Mouse (Mus musculus): Measurements from ENCODE around the gene Zfp874a. TPM values are rescaled to one million over a fixed set of nuclear protein-coding genes. Genes with fewer than 3 reads are reported as not detected.

The Zfp874a gene
- polyA plus RNA-seq (2014; fragmentation: Illumina TruSeq; extraction: RNeasy Lipid Tissue Mini Kit (QIAGEN cat#74804); ENCODE audit: low read depth, low replicate concordance) = 69.4 TPM

GRCm38 (mm10) chr13:67451172-67452020 is at the start of gene Zfp874a:
Gene Zfp874a, minus strand, starts transcription at chr13:67451624.

GRCm38 (mm10) chr13:67500084-67500719 is 48.8 kb upstream of the Zfp874a start, which contains the start of gene Zfp58:
Gene Zfp58, minus strand, starts transcription at chr13:67500555.

GRCm38 (mm10) chr13:67483625-67484423 is 32.4 kb upstream of the Zfp874a start, which contains the start of gene Zfp874b:
Gene Zfp874b, minus strand, starts transcription at chr13:67484258.

DNA sequence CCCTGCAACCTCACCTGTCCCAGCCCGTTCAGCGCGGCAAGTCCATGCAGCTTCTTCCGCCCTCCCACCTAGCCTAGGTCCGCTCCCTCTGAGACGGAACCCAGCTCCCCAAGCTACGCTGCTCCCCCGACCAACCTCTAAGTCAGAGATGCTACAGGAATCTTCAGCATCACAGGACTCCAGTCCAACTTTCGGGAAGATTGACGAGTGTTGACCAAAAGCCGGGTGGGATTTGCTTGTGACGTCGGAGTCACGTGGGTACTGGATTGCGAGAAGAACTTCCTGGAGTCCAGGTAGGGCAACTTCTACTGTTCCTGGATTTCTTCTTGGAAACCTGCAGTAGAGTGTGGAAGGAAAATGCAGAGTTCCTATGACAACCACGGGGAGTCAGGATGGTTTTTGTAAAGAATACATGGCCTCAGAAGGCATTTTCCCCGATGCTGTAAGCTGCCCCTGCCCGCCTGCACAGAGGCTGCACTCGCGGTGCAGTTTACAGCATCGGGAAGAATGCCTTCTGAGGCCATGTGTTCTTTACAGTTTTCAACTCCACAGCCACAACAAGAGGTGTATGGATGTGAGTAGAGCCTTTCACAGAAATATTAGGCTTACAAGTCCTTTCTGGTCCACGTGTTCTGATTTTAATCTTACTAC is 30.1 kb downstream of the Zfp874a start, which contains the start of gene Zfp459:
Gene Zfp459 (minus strand): TSS at position 212 of the 651 bp plus-strand sequence.

GRCm38 (mm10) chr13:67399183-67399903 is 52.1 kb downstream of the Zfp874a start, which contains the start of gene Zfp429:
Gene Zfp429, minus strand, starts transcription at chr13:67399819.

GRCm38 (mm10) chr13:67375050-67375911 is 76.1 kb downstream of the Zfp874a start, which contains the start of the genes Gm28041 and Zfp456:
Gene Gm28041, minus strand, starts transcription at chr13:67375733.
Gene Zfp456, minus strand, starts transcription at chr13:67375810.

Other genes starting within 250 kb of the Zfp874a start
- 11.1 TPM for gene Zfp458, start 173.2 kb downstream of the Zfp874a start, polyA plus RNA-seq (2014; fragmentation: Illumina TruSeq; extraction: RNeasy Lipid Tissue Mini Kit (QIAGEN cat#74804); ENCODE audit: low read depth, low replicate concordance)
- gene Zfp457, start 145.1 kb downstream of the Zfp874a start, polyA plus RNA-seq (2014; fragmentation: Illumina TruSeq; extraction: RNeasy Lipid Tissue Mini Kit (QIAGEN cat#74804); ENCODE audit: low read depth, low replicate concordance) = 2.4 TPM
- gene Zfp595, start 119.1 kb downstream of the Zfp874a start, polyA plus RNA-seq (2014; fragmentation: Illumina TruSeq; extraction: RNeasy Lipid Tissue Mini Kit (QIAGEN cat#74804); ENCODE audit: low read depth, low replicate concordance) = 42.2 TPM
- 1.4 TPM for gene Gm28044, start 91.1 kb downstream of the Zfp874a start, polyA plus RNA-seq (2014; fragmentation: Illumina TruSeq; extraction: RNeasy Lipid Tissue Mini Kit (QIAGEN cat#74804); ENCODE audit: low read depth, low replicate concordance)
- gene Zfp953, start 91.0 kb downstream of the Zfp874a start, polyA plus RNA-seq (2014; fragmentation: Illumina TruSeq; extraction: RNeasy Lipid Tissue Mini Kit (QIAGEN cat#74804); ENCODE audit: low read depth, low replicate concordance) = 27.4 TPM
- gene Gm28041, start 75.9 kb downstream of the Zfp874a start, polyA plus RNA-seq (2014; fragmentation: Illumina TruSeq; extraction: RNeasy Lipid Tissue Mini Kit (QIAGEN cat#74804); ENCODE audit: low read depth, low replicate concordance) = 2.2 TPM
- 16.1 TPM for gene Zfp456, start 75.8 kb downstream of the Zfp874a start, polyA plus RNA-seq (2014; fragmentation: Illumina TruSeq; extraction: RNeasy Lipid Tissue Mini Kit (QIAGEN cat#74804); ENCODE audit: low read depth, low replicate concordance)
- gene Zfp429, start 51.8 kb downstream of the Zfp874a start, polyA plus RNA-seq (2014; fragmentation: Illumina TruSeq; extraction: RNeasy Lipid Tissue Mini Kit (QIAGEN cat#74804); ENCODE audit: low read depth, low replicate concordance) = 49.9 TPM
- gene Zfp459, start 30.2 kb downstream of the Zfp874a start, polyA plus RNA-seq (2014; fragmentation: Illumina TruSeq; extraction: RNeasy Lipid Tissue Mini Kit (QIAGEN cat#74804); ENCODE audit: low read depth, low replicate concordance) = 8.2 TPM
- gene Zfp874b, start 32.6 kb upstream of the Zfp874a start, polyA plus RNA-seq (2014; fragmentation: Illumina TruSeq; extraction: RNeasy Lipid Tissue Mini Kit (QIAGEN cat#74804); ENCODE audit: low read depth, low replicate concordance) = 55.0 TPM
- gene Zfp58, start 48.9 kb upstream of the Zfp874a start, polyA plus RNA-seq (2014; fragmentation: Illumina TruSeq; extraction: RNeasy Lipid Tissue Mini Kit (QIAGEN cat#74804); ENCODE audit: low read depth, low replicate concordance) = 38.5 TPM
- gene Gm26965, start 74.5 kb upstream of the Zfp874a start, polyA plus RNA-seq (2014; fragmentation: Illumina TruSeq; extraction: RNeasy Lipid Tissue Mini Kit (QIAGEN cat#74804); ENCODE audit: low read depth, low replicate concordance) = not detected
- 28.9 TPM for gene Zfp87, start 74.6 kb upstream of the Zfp874a start, polyA plus RNA-seq (2014; fragmentation: Illumina TruSeq; extraction: RNeasy Lipid Tissue Mini Kit (QIAGEN cat#74804); ENCODE audit: low read depth, low replicate concordance)
- gene Zfp748, start 102.2 kb upstream of the Zfp874a start, polyA plus RNA-seq (2014; fragmentation: Illumina TruSeq; extraction: RNeasy Lipid Tissue Mini Kit (QIAGEN cat#74804); ENCODE audit: low read depth, low replicate concordance) = 36.7 TPM
- 56.4 TPM for gene Zfp729b, start 158.1 kb upstream of the Zfp874a start, polyA plus RNA-seq (2014; fragmentation: Illumina TruSeq; extraction: RNeasy Lipid Tissue Mini Kit (QIAGEN cat#74804); ENCODE audit: low read depth, low replicate concordance)
- gene Gm49345, start 186.1 kb upstream of the Zfp874a start, polyA plus RNA-seq (2014; fragmentation: Illumina TruSeq; extraction: RNeasy Lipid Tissue Mini Kit (QIAGEN cat#74804); ENCODE audit: low read depth, low replicate concordance) = not detected
- gene Zfp729a, start 186.2 kb upstream of the Zfp874a start, polyA plus RNA-seq (2014; fragmentation: Illumina TruSeq; extraction: RNeasy Lipid Tissue Mini Kit (QIAGEN cat#74804); ENCODE audit: low read depth, low replicate concordance) = 53.6 TPM
- gene Zfp738, start 235.4 kb upstream of the Zfp874a start, polyA plus RNA-seq (2014; fragmentation: Illumina TruSeq; extraction: RNeasy Lipid Tissue Mini Kit (QIAGEN cat#74804); ENCODE audit: low read depth, low replicate concordance) = 23.0 TPM